8 mouse cellular contexts compared by ENCODE assay signal in the genomic region with DNA sequence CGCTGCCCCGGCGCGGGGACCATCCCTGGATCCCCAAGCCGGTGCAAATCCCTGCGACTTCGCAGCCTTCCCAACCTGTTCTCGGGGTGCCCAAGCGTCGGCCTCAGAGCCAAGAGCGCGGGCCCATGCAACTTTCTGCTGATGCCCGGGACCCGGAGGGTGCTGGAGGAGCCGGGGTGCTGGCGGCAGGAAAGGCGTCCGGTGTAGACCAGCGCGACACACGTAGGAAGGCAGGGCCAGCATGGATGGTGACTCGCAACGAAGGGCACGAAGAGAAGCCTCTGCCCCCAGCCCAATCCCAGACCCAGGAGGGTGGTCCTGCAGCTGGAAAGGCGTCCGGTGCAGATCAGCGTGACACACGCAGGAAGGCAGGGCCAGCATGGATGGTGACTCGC. TPM values are rescaled to one million over a fixed set of nuclear protein-coding genes. Genes with fewer than 3 reads are reported as not detected.
DNase-seq lines count a peak whose midpoint lies in the region; ATAC-seq and TF ChIP-seq lines count a peak whose summit lies in the region.

No protein-coding gene starts in this region.

- no peaks in the 10 kb centered on the region for H3K36me3 ChIP-seq in kidney, embryonic 15.5 days
- no peaks in the 10 kb centered on the region; the same call in 1 of the 2 replicates for H3K36me3 ChIP-seq in hindbrain, embryonic 14.5 days (replicated peaks; ENCODE audit: control insufficient read depth, insufficient read depth)
- 0 out of 2 replicates have a peak, but pooled peaks cover 4% of the 10 kb centered on the region for H3K36me3 ChIP-seq in midbrain, embryonic 14.5 days (ENCODE audit: control insufficient read depth, insufficient read depth, low read length)

- peak overlapping the region; percentile 82 for H3K4me2 ChIP-seq in kidney, embryonic 15.5 days
- peak overlapping the region; percentile 76 for H3K4me2 ChIP-seq in hindbrain, embryonic 14.5 days (replicated peaks)
- peak overlapping the region; percentile 97 for H3K4me2 ChIP-seq in midbrain, embryonic 14.5 days (ENCODE audit: low read length)

- H3K4me3 ChIP-seq in kidney, embryonic 15.5 days (replicated peaks) = peak overlapping the region; percentile 50
- peak overlapping the region; percentile 66 for H3K4me3 ChIP-seq in bone marrow macrophage, adult 2 months (ENCODE audit: insufficient read depth, low read length)
- peak overlapping the region; percentile 89 for H3K4me3 ChIP-seq in hindbrain, embryonic 14.5 days (replicated peaks; ENCODE audit: low read length)
- peak overlapping the region; percentile 84 for H3K4me3 ChIP-seq in midbrain, embryonic 14.5 days (replicated peaks; ENCODE audit: low read depth, low read length)

- peak; percentile 65 for ATAC-seq in kidney, embryonic 15.5 days (replicated peaks; ENCODE audit: low FRiP score)
- ATAC-seq in hindbrain, embryonic 14.5 days (ENCODE audit: low FRiP score) = peak; percentile 52
- peak; percentile 17 for ATAC-seq in midbrain, embryonic 14.5 days (ENCODE audit: low FRiP score, low TSS enrichment)

- no peak for DNase-seq in kidney, adult 18-20 months
- DNase-seq in hindbrain, embryonic 14.5 days (ENCODE audit: low spot score) = no peak
- DNase-seq in midbrain, embryonic 14.5 days = no peak
- DNase-seq in layer of hippocampus, postnatal 36 days = no peak
- no peak for DNase-seq in layer of hippocampus, adult 8-10 months (ENCODE audit: low spot score in 2 of 2)
- no peak for DNase-seq in adrenal gland, adult 2 months

- no peak for TF ChIP-seq POLR2A in bone marrow macrophage, adult 2 months (IDR thresholded peaks at IDR 0.05; ENCODE audit: borderline replicate concordance, low read depth, low read length)

- peaks cover 87% of the 10 kb centered on the region for H3K27me3 ChIP-seq in kidney, embryonic 15.5 days
- H3K27me3 ChIP-seq in hindbrain, embryonic 14.5 days (ENCODE audit: control insufficient read depth, insufficient read depth, low read length) = no peaks in the 10 kb centered on the region
- no peaks in the 10 kb centered on the region for H3K27me3 ChIP-seq in midbrain, embryonic 14.5 days (ENCODE audit: control insufficient read depth, insufficient read depth, low read length)

- no peaks in the 10 kb centered on the region for H3K9me3 ChIP-seq in kidney, embryonic 15.5 days (replicated peaks)
- no peaks in the 10 kb centered on the region for H3K9me3 ChIP-seq in hindbrain, embryonic 14.5 days (ENCODE audit: control insufficient read depth, low read length)
- no peaks in the 10 kb centered on the region for H3K9me3 ChIP-seq in midbrain, embryonic 14.5 days (ENCODE audit: control insufficient read depth, low read length)

- H3K9ac ChIP-seq in kidney, embryonic 15.5 days = no peak overlapping the region; the same call in 1 of the 2 replicates
- H3K9ac ChIP-seq in hindbrain, embryonic 14.5 days = peak overlapping the region; percentile 96
- peak overlapping the region; percentile 79 for H3K9ac ChIP-seq in midbrain, embryonic 14.5 days (replicated peaks; ENCODE audit: low read length)

- WGBS in kidney, embryonic 15.5 days = under 1% methylated on average over 29 of the region's 29 CpGs
- WGBS in hindbrain, embryonic 14.5 days = 0% methylated on average over 29 of the region's 29 CpGs
- WGBS in midbrain, embryonic 14.5 days = under 1% methylated on average over 29 of the region's 29 CpGs

- peaks cover 26% of the 10 kb centered on the region for H3K4me1 ChIP-seq in kidney, embryonic 15.5 days
- peaks cover 15% of the 10 kb centered on the region for H3K4me1 ChIP-seq in bone marrow macrophage, adult 2 months (ENCODE audit: control insufficient read depth, insufficient read depth, low read length)
- H3K4me1 ChIP-seq in hindbrain, embryonic 14.5 days (replicated peaks; ENCODE audit: control insufficient read depth, insufficient read depth, low read length) = peaks cover 38% of the 10 kb centered on the region
- peaks cover 42% of the 10 kb centered on the region for H3K4me1 ChIP-seq in midbrain, embryonic 14.5 days (ENCODE audit: control insufficient read depth, insufficient read depth, low read length)

- TF ChIP-seq CTCF in bone marrow macrophage, adult 2 months (IDR thresholded peaks at IDR 0.05; ENCODE audit: low read depth, low read length) = no peak

- H3K27ac ChIP-seq in kidney, embryonic 15.5 days = no peak overlapping the region
- H3K27ac ChIP-seq in bone marrow macrophage, adult 2 months (ENCODE audit: insufficient read depth, low read depth, low read length) = no peak overlapping the region
- peak overlapping the region; percentile 98 for H3K27ac ChIP-seq in hindbrain, embryonic 14.5 days
- H3K27ac ChIP-seq in midbrain, embryonic 14.5 days (replicated peaks; ENCODE audit: low read depth, low read length) = peak overlapping the region; percentile 98

RNA-seq across cellular contexts. Expression of a gene that starts 1.3 kb away (rescaled TPM):
- polyA plus RNA-seq in kidney, embryonic 15.5 days (2015; fragmentation: Nextera tagmentation; extraction: Ambion mirVana) = 2.1 and 4.2 TPM in 2 replicates
- 0.81 and 0.83 TPM in 2 replicates for polyA plus RNA-seq in bone marrow macrophage, adult 2 months (2012; ENCODE audit: insufficient read depth, insufficient read length, missing spikeins)
- 122 and 135 TPM in 2 replicates for polyA plus RNA-seq in hindbrain, embryonic 14.5 days (2014; fragmentation: Nextera tagmentation; extraction: Ambion mirVana)
- 94.4 and 102 TPM in 2 replicates for polyA plus RNA-seq in midbrain, embryonic 14.5 days (2014; fragmentation: Nextera tagmentation; extraction: Ambion mirVana)
- 100 to 1,000 TPM; 102 to 105 TPM for total RNA-seq in layer of hippocampus, postnatal 36 days (2021)
- 100 to 1,000 TPM; 101 to 108 (median 106) TPM for total RNA-seq in layer of hippocampus, adult 8-10 months (2022)
- total RNA-seq in adrenal gland, adult 2 months (2021) = 10 to 100 TPM in 1 of 2 experiments, 1 to 10 TPM in 1; 7.5 to 10.2 TPM
- 4.9 and 7.0 TPM in 2 replicates for polyA plus RNA-seq in adrenal gland, adult 2 months (2012; rRNA removed)

RNA-seq across cellular contexts. Expression of a gene that starts 30.1 kb away (rescaled TPM):
- polyA plus RNA-seq in kidney, embryonic 15.5 days (2015; fragmentation: Nextera tagmentation; extraction: Ambion mirVana) = 6.6 and 7.7 TPM in 2 replicates
- not detected in 2 replicates for polyA plus RNA-seq in bone marrow macrophage, adult 2 months (2012; ENCODE audit: insufficient read depth, insufficient read length, missing spikeins)
- polyA plus RNA-seq in hindbrain, embryonic 14.5 days (2014; fragmentation: Nextera tagmentation; extraction: Ambion mirVana) = 1.3 and 2.5 TPM in 2 replicates
- 1.4 and 2.1 TPM in 2 replicates for polyA plus RNA-seq in midbrain, embryonic 14.5 days (2014; fragmentation: Nextera tagmentation; extraction: Ambion mirVana)
- not detected for total RNA-seq in layer of hippocampus, postnatal 36 days (2021)
- not detected for total RNA-seq in layer of hippocampus, adult 8-10 months (2022)
- total RNA-seq in adrenal gland, adult 2 months (2021) = under 1 TPM in 1 of 2 experiments, not detected in 1; 0.37 TPM
- polyA plus RNA-seq in adrenal gland, adult 2 months (2012; rRNA removed) = 1.6 and 4.0 TPM in 2 replicates

Comparison
In these comparisons a context has a peak if more than half of its experiments do, and no peak if none do; other contexts are left out.
1. H3K27ac ChIP-seq: peak in hindbrain, embryonic 14.5 days (single experiment) and midbrain, embryonic 14.5 days (single experiment); none in kidney, embryonic 15.5 days (single experiment) and bone marrow macrophage, adult 2 months (single experiment).
2. RNA of a gene that starts 1.3 kb away (polyA plus RNA-seq): 122 to 135 TPM in hindbrain, embryonic 14.5 days and 94.4 to 102 TPM in midbrain, embryonic 14.5 days; 4.9 to 7.0 TPM in adrenal gland, adult 2 months, 2.1 to 4.2 TPM in kidney, embryonic 15.5 days and 0.81 to 0.83 TPM in bone marrow macrophage, adult 2 months; every median in the first group is over 10 times any median in the second.
3. Peak in every context shown above with its lines, with median percentiles within 50 percentile points of each other: ATAC-seq, H3K4me2 ChIP-seq and H3K4me3 ChIP-seq.